Mouse (Mus musculus): ENCODE results near the gene Rgs2.

DNA sequence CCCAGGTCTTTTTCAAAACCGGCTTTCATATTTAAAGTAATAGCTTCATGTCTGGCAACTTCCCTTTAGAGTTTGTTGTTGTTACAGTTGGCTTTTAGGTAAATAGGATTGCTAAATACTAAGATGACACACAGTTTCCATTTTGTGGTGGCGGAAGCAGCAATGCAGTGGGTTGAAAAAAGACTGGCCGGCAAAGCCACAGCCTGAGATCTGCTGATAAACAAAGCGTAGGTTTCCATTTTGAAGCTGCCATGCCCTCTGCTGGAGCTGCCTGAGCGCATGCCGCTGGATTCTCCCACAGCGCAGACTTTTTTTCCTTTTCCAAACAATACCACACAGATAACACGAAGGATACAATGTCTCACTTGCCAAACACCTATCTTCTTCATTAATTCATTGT, 2.6 kb upstream of the Rgs2 start:
- peak; percentile 68; the same call in 1 of the 2 replicates for TF ChIP-seq CTCF (IDR thresholded peaks at IDR 0.05; ENCODE audit: extremely low read depth, insufficient read length, insufficient replicate concordance, low read depth, low read length)
- TF ChIP-seq POLR2A (IDR thresholded peaks at IDR 0.05; ENCODE audit: low read depth, low read length): no peak
